Mouse (Mus musculus) right cerebral cortex, adult 2 months (tissue): ENCODE results near the gene Asic1.

Source experiments
- DNase-seq, 2 experiments: peaks; one replicate each; pipeline ENCODE4 v3.0.0; 2021 to 2022; ENCODE audit warnings: low spot score in 2 of 2

The Asic1 gene

GRCm38 (mm10) chr15:99670154-99670821 is at the start of gene Asic1:
Gene Asic1, plus strand, starts transcription at chr15:99670368.
- peak; percentile 68 to 79 for DNase-seq

GRCm38 (mm10) chr15:99622063-99622462 is 48.1 kb upstream of the Asic1 start:
- no peak for DNase-seq

GRCm38 (mm10) chr15:99631618-99632017 is 38.5 kb upstream of the Asic1 start:
- DNase-seq, result no peak

- no peak for DNase-seq
Observed at GRCm38 (mm10) chr15:99634702-99635101, 35.5 kb upstream of the Asic1 start.

- DNase-seq, result no peak
Observed at GRCm38 (mm10) chr15:99637405-99638123, 32.6 kb upstream of the Asic1 start.

GRCm38 (mm10) chr15:99638124-99638485 is 32.1 kb upstream of the Asic1 start:
- DNase-seq, result no peak

GRCm38 (mm10) chr15:99642622-99643021 is 27.5 kb upstream of the Asic1 start:
- DNase-seq, result no peak

- DNase-seq, result no peak
Observed at GRCm38 (mm10) chr15:99643832-99644231, 26.3 kb upstream of the Asic1 start.

- peak; percentile 35 to 57 for DNase-seq
Observed at GRCm38 (mm10) chr15:99644776-99645175, 25.4 kb upstream of the Asic1 start.

- DNase-seq, result no peak
Observed at GRCm38 (mm10) chr15:99648326-99648725, 21.8 kb upstream of the Asic1 start.

- no peak for DNase-seq
Observed at GRCm38 (mm10) chr15:99649067-99649761, 21.0 kb upstream of the Asic1 start.

GRCm38 (mm10) chr15:99650304-99650703 is 19.9 kb upstream of the Asic1 start:
- no peak for DNase-seq

GRCm38 (mm10) chr15:99651163-99651872 is 18.9 kb upstream of the Asic1 start, which contains the start of gene Racgap1:
Gene Racgap1, minus strand, starts transcription at chr15:99651656.
- peak; percentile 98 to 99 for DNase-seq

GRCm38 (mm10) chr15:99651984-99652872 is 17.9 kb upstream of the Asic1 start:
- no peak for DNase-seq

- no peak for DNase-seq
Observed at GRCm38 (mm10) chr15:99653291-99653690, 16.9 kb upstream of the Asic1 start.

GRCm38 (mm10) chr15:99653876-99654275 is 16.3 kb upstream of the Asic1 start:
- DNase-seq, result peak in 1 of 2 experiments; percentile 27

- no peak for DNase-seq
Observed at GRCm38 (mm10) chr15:99655956-99656355, 14.2 kb upstream of the Asic1 start.

GRCm38 (mm10) chr15:99658437-99658836 is 11.7 kb upstream of the Asic1 start:
- no peak for DNase-seq

- DNase-seq, result peak in 1 of 2 experiments; percentile 31
Observed at GRCm38 (mm10) chr15:99661121-99661830, 8.9 kb upstream of the Asic1 start.

GRCm38 (mm10) chr15:99662371-99662770 is 7.8 kb upstream of the Asic1 start:
- DNase-seq, result no peak
